Comparison of ENCODE assay signal across 16 mouse cellular contexts in genomic region chr5:118543816-118544215, GRCm38 (mm10).
"Had no signal": no experiment of that assay in that cellular context is flagged by ENCODE, and none has a peak within 500 bp of the region (broad histone marks: within the 10 kb centered on the region; RNA-seq: fewer than 3 reads in every experiment).

No protein-coding gene starts in this region.

- H3K27me3 ChIP-seq: lung, embryonic 15.5 days; midbrain, embryonic 15.5 days; neural tube, embryonic 12.5 days; stomach, embryonic 15.5 days had no signal

- DNase-seq: lung, adult 2 months; lung, postnatal 14 days; lung, postnatal 36 days; right cerebral cortex, postnatal 14 days; thymus, adult 2 months; thymus, postnatal 25 days had no signal

- ATAC-seq: lung, postnatal 0 days; midbrain, embryonic 13.5 days; midbrain, embryonic 15.5 days had no signal

- H3K27ac ChIP-seq: liver, embryonic 14.5 days; lung, embryonic 15.5 days; macrophage; midbrain, embryonic 13.5 days; midbrain, embryonic 15.5 days; neural tube, embryonic 12.5 days; stomach, embryonic 15.5 days; stomach, postnatal 0 days had no signal

- H3K36me3 ChIP-seq: lung, embryonic 15.5 days; midbrain, embryonic 13.5 days; midbrain, embryonic 15.5 days; neural tube, embryonic 12.5 days; stomach, embryonic 15.5 days had no signal

- H3K4me2 ChIP-seq: lung, embryonic 15.5 days; midbrain, embryonic 11.5 days; midbrain, embryonic 13.5 days; midbrain, embryonic 15.5 days; neural tube, embryonic 12.5 days; stomach, embryonic 15.5 days had no signal

- H3K9ac ChIP-seq: liver, embryonic 14.5 days; lung, embryonic 15.5 days; midbrain, embryonic 13.5 days; midbrain, embryonic 15.5 days; neural tube, embryonic 12.5 days; stomach, embryonic 15.5 days had no signal

- H3K4me3 ChIP-seq: lung, embryonic 15.5 days; midbrain, embryonic 13.5 days; midbrain, embryonic 15.5 days; neural tube, embryonic 12.5 days; stomach, embryonic 15.5 days had no signal

- H3K4me1 ChIP-seq: lung, embryonic 15.5 days; midbrain, embryonic 13.5 days; midbrain, embryonic 15.5 days; neural tube, embryonic 12.5 days; stomach, embryonic 15.5 days had no signal

- H3K9me3 ChIP-seq: midbrain, embryonic 13.5 days; midbrain, embryonic 15.5 days; stomach, embryonic 15.5 days had no signal
